ENCODE assay signal across 24 mouse cellular contexts in the genomic region with DNA sequence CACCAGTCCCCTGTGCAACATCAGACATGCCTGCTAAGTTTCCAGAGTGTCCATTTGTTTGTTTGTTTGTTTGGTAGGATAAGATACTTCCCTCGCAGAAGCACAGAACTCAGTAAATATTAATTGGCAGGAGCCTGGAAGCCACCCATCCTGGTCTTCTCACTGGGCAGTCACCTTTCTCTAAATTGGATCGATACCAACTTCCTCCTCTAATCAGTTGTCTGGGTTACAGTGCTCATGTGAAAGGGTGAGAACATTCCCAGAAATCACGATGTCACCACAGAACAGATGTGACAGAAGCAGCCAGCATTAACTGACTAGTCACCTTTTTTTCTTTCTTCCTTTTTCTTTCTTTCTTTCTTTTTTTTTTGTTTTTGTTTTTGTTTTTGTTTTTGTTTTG. TPM values are rescaled to one million over a fixed set of nuclear protein-coding genes. Genes with fewer than 3 reads are reported as not detected.
DNase-seq lines count a peak whose midpoint lies in the region; ATAC-seq and TF ChIP-seq lines count a peak whose summit lies in the region.
"Had no signal": no experiment of that assay in that cellular context is flagged by ENCODE, and none has a peak within 500 bp of the region (broad histone marks: within the 10 kb centered on the region; RNA-seq: fewer than 3 reads in every experiment).

No protein-coding gene starts in this region.

- no peak for TF ChIP-seq CTCF in heart, postnatal 0 days (IDR thresholded peaks at IDR 0.05; ENCODE audit: low read depth)

- no peaks in the 10 kb centered on the region for H3K27me3 ChIP-seq in lung, embryonic 16.5 days (ENCODE audit: control insufficient read depth, insufficient read depth, low read depth, low read length)
- no peaks in the 10 kb centered on the region for H3K27me3 ChIP-seq in heart, postnatal 0 days (ENCODE audit: control insufficient read depth, insufficient read depth, low read length)
- H3K27me3 ChIP-seq: hindbrain, embryonic 15.5 days had no signal

- H3K9me3 ChIP-seq in lung, embryonic 16.5 days (ENCODE audit: control insufficient read depth, low read length), result no peaks in the 10 kb centered on the region
- H3K9me3 ChIP-seq in heart, postnatal 0 days (replicated peaks; ENCODE audit: control insufficient read depth, low read length), result no peaks in the 10 kb centered on the region
- H3K9me3 ChIP-seq: forebrain, embryonic 10.5 days; hindbrain, embryonic 15.5 days; midbrain, embryonic 10.5 days had no signal

- H3K4me3 ChIP-seq in lung, embryonic 16.5 days (ENCODE audit: low read length), result no peak overlapping the region
- no peak overlapping the region for H3K4me3 ChIP-seq in heart, postnatal 0 days (ENCODE audit: low read depth, low read length)

- TF ChIP-seq EP300 in heart, postnatal 0 days (IDR thresholded peaks at IDR 0.05; ENCODE audit: low read depth), result no peak

- H3K4me1 ChIP-seq in lung, embryonic 16.5 days (replicated peaks; ENCODE audit: control insufficient read depth, insufficient read depth, low read length), result peaks cover 8% of the 10 kb centered on the region
- peaks cover 11% of the 10 kb centered on the region; the same call in 1 of the 2 replicates for H3K4me1 ChIP-seq in heart, postnatal 0 days (ENCODE audit: control insufficient read depth, insufficient read depth)
- H3K4me1 ChIP-seq: hindbrain, embryonic 15.5 days had no signal

- H3K27ac ChIP-seq in lung, embryonic 16.5 days (ENCODE audit: low read length), result peak overlapping the region; percentile 30
- peak overlapping the region; percentile 54; the same call in 1 of the 2 replicates for H3K27ac ChIP-seq in heart, postnatal 0 days (ENCODE audit: low read depth)
- H3K27ac ChIP-seq: forebrain, embryonic 10.5 days; hindbrain, embryonic 15.5 days; macrophage; midbrain, embryonic 10.5 days had no signal

- H3K9ac ChIP-seq in lung, embryonic 16.5 days (ENCODE audit: low read length), result no peak overlapping the region
- no peak overlapping the region for H3K9ac ChIP-seq in heart, postnatal 0 days (replicated peaks; ENCODE audit: low read depth, low read length)
- H3K9ac ChIP-seq: hindbrain, embryonic 15.5 days had no signal

- 39% methylated on average over 3 of the region's 3 CpGs for WGBS in lung, embryonic 16.5 days
- 30% methylated on average over 3 of the region's 3 CpGs for WGBS in heart, postnatal 0 days

- H3K4me2 ChIP-seq in lung, embryonic 16.5 days (ENCODE audit: low read depth, low read length), result no peak overlapping the region
- no peak overlapping the region for H3K4me2 ChIP-seq in heart, postnatal 0 days (ENCODE audit: low read depth, low read length)

- DNase-seq in heart, adult 11 months, result peak; percentile 93
- no peak for DNase-seq in heart, postnatal 4 days
- peak; percentile 7 for DNase-seq in kidney, adult 11 months
- DNase-seq in kidney, adult 9 months, result no peak
- no peak for DNase-seq in lung, postnatal 4 days
- no peak for DNase-seq in heart, postnatal 0 days (ENCODE audit: low spot score)
- DNase-seq: cerebellum, adult 2 months; cerebellum, postnatal 36 days; gastrocnemius, adult 2 months; right cerebral cortex, postnatal 14 days; thymus, adult 2 months had no signal

- H3K36me3 ChIP-seq in lung, embryonic 16.5 days (ENCODE audit: control insufficient read depth, insufficient read depth, low read length), result no peaks in the 10 kb centered on the region
- no peaks in the 10 kb centered on the region for H3K36me3 ChIP-seq in heart, postnatal 0 days (replicated peaks; ENCODE audit: control insufficient read depth, insufficient read depth, low read length)
- H3K36me3 ChIP-seq: hindbrain, embryonic 15.5 days; midbrain, embryonic 10.5 days had no signal

- no peak for ATAC-seq in lung, embryonic 16.5 days (ENCODE audit: low read depth)
- ATAC-seq in heart, postnatal 0 days (ENCODE audit: insufficient read depth, low read depth), result no peak
- no peak for ATAC-seq in inflammation-experienced regulatory T-cells, adult 6 months
- ATAC-seq: CD4-positive, CD25-positive, alpha-beta regulatory T cell, adult 4 months; intestine, embryonic 16.5 days had no signal

RNA-seq across cellular contexts. Expression of a gene that starts 3.7 kb away (rescaled TPM):
- 1 to 10 TPM; 5.6 to 6.8 TPM for total RNA-seq in heart, postnatal 4 days (2021)
- polyA plus RNA-seq in lung, embryonic 16.5 days (2015; fragmentation: Nextera tagmentation; extraction: Ambion mirVana), result 16.4 and 17.3 TPM in 2 replicates
- 13.6 and 20.6 TPM in 2 replicates for total RNA-seq in heart, postnatal 0 days (2014; rRNA removed; ENCODE audit: low replicate concordance)
- polyA plus RNA-seq in heart, postnatal 0 days (2015; fragmentation: Nextera tagmentation; extraction: Ambion mirVana), result 9.9 and 11.2 TPM in 2 replicates
- under 1 TPM; 0.14 to 0.44 (median 0.37) TPM for polyA plus RNA-seq in inflammation-experienced regulatory T-cells, adult 6 months (2017; shearing (Covaris generic))

RNA-seq across cellular contexts. Expression of a gene that starts 4.3 kb away (rescaled TPM):
- total RNA-seq in heart, postnatal 4 days (2021), result under 1 TPM; 0.14 TPM
- 0.08 TPM in 1 of 2 replicates, not detected in the other for polyA plus RNA-seq in lung, embryonic 16.5 days (2015; fragmentation: Nextera tagmentation; extraction: Ambion mirVana)
- total RNA-seq in heart, postnatal 0 days (2014; rRNA removed; ENCODE audit: low replicate concordance), result not detected in 2 replicates
- polyA plus RNA-seq in heart, postnatal 0 days (2015; fragmentation: Nextera tagmentation; extraction: Ambion mirVana), result not detected in 2 replicates
- under 1 TPM in 2 of 3 experiments, not detected in 1; 0.28 TPM for polyA plus RNA-seq in inflammation-experienced regulatory T-cells, adult 6 months (2017; shearing (Covaris generic))
- polyA plus RNA-seq: forebrain, embryonic 10.5 days; stomach, embryonic 14.5 days had no signal

RNA-seq across cellular contexts. Expression of a gene that starts 4.3 kb away (rescaled TPM):
- total RNA-seq in heart, postnatal 4 days (2021), result under 1 TPM in 1 of 2 experiments, not detected in 1; 0.14 TPM
- polyA plus RNA-seq in lung, embryonic 16.5 days (2015; fragmentation: Nextera tagmentation; extraction: Ambion mirVana), result not detected in 2 replicates
- not detected in 2 replicates for total RNA-seq in heart, postnatal 0 days (2014; rRNA removed; ENCODE audit: low replicate concordance)
- 0.22 TPM in 1 of 2 replicates, not detected in the other for polyA plus RNA-seq in heart, postnatal 0 days (2015; fragmentation: Nextera tagmentation; extraction: Ambion mirVana)
- polyA plus RNA-seq in inflammation-experienced regulatory T-cells, adult 6 months (2017; shearing (Covaris generic)), result 1 to 10 TPM in 1 of 3 experiments, under 1 TPM in 1, not detected in 1; 0.36 to 1.1 TPM
- total RNA-seq: ES-E14; gastrocnemius, adult 2 months; left cerebral cortex, postnatal 25 days; neutrophil, adult 5-6 weeks had no signal
- polyA plus RNA-seq: forebrain, embryonic 10.5 days; hindbrain, embryonic 15.5 days; macrophage; midbrain, embryonic 10.5 days; midbrain, postnatal 0 days; stomach, embryonic 14.5 days; thymus, adult 2 months had no signal

RNA-seq across cellular contexts. Expression of a gene that starts 15.9 kb away (rescaled TPM):
- total RNA-seq in heart, postnatal 4 days (2021), result 1 to 10 TPM; 9.6 to 9.8 TPM
- polyA plus RNA-seq in lung, embryonic 16.5 days (2015; fragmentation: Nextera tagmentation; extraction: Ambion mirVana), result 2.3 and 2.6 TPM in 2 replicates
- total RNA-seq in heart, postnatal 0 days (2014; rRNA removed; ENCODE audit: low replicate concordance), result 5.2 and 5.8 TPM in 2 replicates
- polyA plus RNA-seq in heart, postnatal 0 days (2015; fragmentation: Nextera tagmentation; extraction: Ambion mirVana), result 0.94 and 1.1 TPM in 2 replicates
- polyA plus RNA-seq in inflammation-experienced regulatory T-cells, adult 6 months (2017; shearing (Covaris generic)), result under 1 TPM; 0.31 to 0.95 (median 0.64) TPM

RNA-seq across cellular contexts. Expression of a gene that starts 20.9 kb away (rescaled TPM):
- under 1 TPM in 1 of 2 experiments, not detected in 1; 0.19 TPM for total RNA-seq in heart, postnatal 4 days (2021)
- not detected in 2 replicates for polyA plus RNA-seq in lung, embryonic 16.5 days (2015; fragmentation: Nextera tagmentation; extraction: Ambion mirVana)
- total RNA-seq in heart, postnatal 0 days (2014; rRNA removed; ENCODE audit: low replicate concordance), result 0.04 and 0.27 TPM in 2 replicates
- 0.34 TPM in 1 of 2 replicates, not detected in the other for polyA plus RNA-seq in heart, postnatal 0 days (2015; fragmentation: Nextera tagmentation; extraction: Ambion mirVana)
- polyA plus RNA-seq in inflammation-experienced regulatory T-cells, adult 6 months (2017; shearing (Covaris generic)), result 1 to 10 TPM in 1 of 3 experiments, not detected in 2; 1.3 TPM
- total RNA-seq: midbrain, postnatal 0 days; neutrophil, adult 5-6 weeks had no signal
- polyA plus RNA-seq: intestine, embryonic 16.5 days; stomach, embryonic 14.5 days had no signal

Comparison
In these comparisons a context has a peak if more than half of its experiments do, and no peak if none do; other contexts are left out.
1. DNase-seq: peak in heart, adult 11 months (single experiment) and kidney, adult 11 months (single experiment); none in heart, postnatal 4 days (single experiment), kidney, adult 9 months (single experiment), lung, postnatal 4 days (0 of 2) and heart, postnatal 0 days (single experiment).